Mouse (Mus musculus): ENCODE measurements around the gene Il21r.

DNA sequence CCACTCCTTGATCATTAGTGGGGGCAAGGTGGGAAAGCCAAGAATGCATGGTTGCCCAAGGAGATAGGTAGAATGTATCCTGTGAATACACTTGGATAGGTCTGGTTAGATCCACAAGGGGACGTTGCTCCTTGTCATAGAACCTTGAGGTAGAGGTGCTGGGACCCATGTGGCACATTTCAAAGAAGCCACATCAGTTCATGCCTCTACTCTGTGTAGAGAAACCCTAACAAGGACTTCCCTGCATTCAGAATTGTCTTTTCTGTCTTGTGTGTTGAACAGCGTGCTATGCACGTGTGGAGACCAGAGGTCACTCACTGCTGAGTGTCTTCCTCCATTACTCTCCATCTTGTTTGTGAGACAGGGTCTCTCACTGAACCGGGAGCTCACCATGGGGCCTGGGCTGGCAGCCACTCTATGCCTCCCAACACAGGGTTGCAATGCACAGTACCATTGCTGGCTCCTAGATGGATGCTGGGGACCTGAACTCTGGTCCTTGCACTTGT, 5.0 kb downstream of the Il21r start:
- TF ChIP-seq POLR2A (IDR thresholded peaks at IDR 0.05; ENCODE audit: borderline replicate concordance, insufficient read depth, low read length): no peak
- TF ChIP-seq CTCF (IDR thresholded peaks at IDR 0.05; ENCODE audit: borderline replicate concordance, insufficient read depth, low read depth, low read length): no peak
